15 mouse cellular contexts compared by ENCODE assay signal in the genomic region with DNA sequence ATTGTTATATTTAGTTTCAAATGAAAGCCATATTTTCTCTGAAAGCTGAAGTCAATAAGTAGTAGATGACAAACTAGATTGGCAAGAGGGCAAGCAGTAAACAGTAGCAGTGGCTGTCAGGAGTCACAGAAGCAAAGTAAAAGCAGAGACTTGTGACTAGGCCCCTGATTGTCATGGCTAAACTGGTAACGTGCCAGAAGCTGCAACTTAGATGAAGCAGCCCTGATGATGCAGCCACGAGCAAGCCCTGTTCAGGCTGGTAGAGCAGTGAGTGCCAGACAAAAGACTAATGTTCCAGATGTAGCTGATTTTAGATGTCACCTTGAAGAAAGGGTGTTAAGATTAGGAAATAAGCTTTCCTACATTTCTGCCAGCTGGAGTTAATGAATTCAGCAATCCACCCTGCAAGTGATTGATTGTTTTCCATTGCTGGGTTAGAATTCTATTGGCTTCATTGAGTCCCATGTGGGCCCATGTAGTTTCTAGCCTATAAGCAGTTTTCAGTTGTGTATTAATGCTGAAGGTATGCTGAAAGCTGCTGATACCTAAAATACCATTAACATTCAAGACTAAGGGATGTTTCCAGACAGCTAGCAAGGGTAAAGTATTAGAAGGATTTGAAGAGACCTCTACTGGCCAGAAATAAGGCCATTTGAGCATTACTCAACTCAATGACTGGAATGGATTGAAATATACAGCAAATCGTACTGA. TPM values are rescaled to one million over a fixed set of nuclear protein-coding genes. Genes with fewer than 3 reads are reported as not detected.
DNase-seq lines count a peak whose midpoint lies in the region; ATAC-seq and TF ChIP-seq lines count a peak whose summit lies in the region.
"Had no signal": no experiment of that assay in that cellular context is flagged by ENCODE, and none has a peak within 500 bp of the region (broad histone marks: within the 10 kb centered on the region; RNA-seq: fewer than 3 reads in every experiment).

No protein-coding gene starts in this region.

- H3K4me2 ChIP-seq in hindbrain, embryonic 14.5 days (replicated peaks) = no peak overlapping the region
- H3K4me2 ChIP-seq in hindbrain, embryonic 12.5 days (replicated peaks) = no peak overlapping the region
- no peak overlapping the region for H3K4me2 ChIP-seq in lung, postnatal 0 days (replicated peaks; ENCODE audit: low read depth, low read length)
- no peak overlapping the region for H3K4me2 ChIP-seq in myocyte (ENCODE audit: low read depth)
- H3K4me2 ChIP-seq: limb, embryonic 13.5 days; lung, embryonic 15.5 days had no signal

- no peak for ATAC-seq in hindbrain, embryonic 14.5 days (ENCODE audit: low FRiP score)
- ATAC-seq in hindbrain, embryonic 12.5 days (ENCODE audit: low FRiP score) = no peak
- no peak for ATAC-seq in lung, postnatal 0 days

- H3K9ac ChIP-seq in hindbrain, embryonic 14.5 days = no peak overlapping the region
- no peak overlapping the region for H3K9ac ChIP-seq in hindbrain, embryonic 12.5 days
- H3K9ac ChIP-seq in lung, postnatal 0 days (replicated peaks; ENCODE audit: low read depth) = no peak overlapping the region
- H3K9ac ChIP-seq: limb, embryonic 13.5 days; lung, embryonic 15.5 days had no signal

- 61% methylated on average over 3 of the region's 3 CpGs for WGBS in hindbrain, embryonic 14.5 days
- WGBS in hindbrain, embryonic 12.5 days = 71% methylated on average over 3 of the region's 3 CpGs
- 69% methylated on average over 3 of the region's 3 CpGs for WGBS in lung, postnatal 0 days

- no peak for TF ChIP-seq EP300 in lung, postnatal 0 days (IDR thresholded peaks at IDR 0.05)

- peaks cover 8% of the 10 kb centered on the region; the same call in 1 of the 2 replicates for H3K36me3 ChIP-seq in hindbrain, embryonic 14.5 days (replicated peaks; ENCODE audit: control insufficient read depth, insufficient read depth)
- H3K36me3 ChIP-seq in hindbrain, embryonic 12.5 days = peaks cover 6% of the 10 kb centered on the region
- H3K36me3 ChIP-seq in lung, postnatal 0 days (ENCODE audit: insufficient read depth, low read length) = no peaks in the 10 kb centered on the region
- H3K36me3 ChIP-seq in myocyte (ENCODE audit: control insufficient read depth, insufficient read depth) = no peaks in the 10 kb centered on the region

- peak; percentile 19 for DNase-seq in adrenal gland, postnatal 10 days
- no peak for DNase-seq in adrenal gland, adult 18-20 months (ENCODE audit: low spot score in 2 of 2)
- peak; percentile 29 for DNase-seq in hindbrain, embryonic 14.5 days (ENCODE audit: low spot score)
- no peak for DNase-seq in lung, postnatal 0 days (ENCODE audit: low spot score)
- DNase-seq in lung, postnatal 14 days = no peak
- no peak for DNase-seq in cerebellum, adult 9-10 months
- DNase-seq: cerebellum, postnatal 36 days; gastrocnemius, postnatal 10 days; kidney, adult 8-10 months; spleen, adult 18-20 months; thymus, postnatal 14 days had no signal

- peak; percentile 19; the same call in 1 of the 2 replicates for TF ChIP-seq CTCF in lung, postnatal 0 days (IDR thresholded peaks at IDR 0.05)

- peaks cover 12% of the 10 kb centered on the region for H3K4me1 ChIP-seq in hindbrain, embryonic 14.5 days (replicated peaks; ENCODE audit: control insufficient read depth, insufficient read depth, low read length)
- peaks cover 11% of the 10 kb centered on the region for H3K4me1 ChIP-seq in hindbrain, embryonic 12.5 days
- H3K4me1 ChIP-seq in lung, postnatal 0 days (ENCODE audit: insufficient read depth, low read depth, low read length) = peaks cover 6% of the 10 kb centered on the region; the same call in 1 of the 2 replicates

- no peak for TF ChIP-seq POLR2A in myocyte (IDR thresholded peaks at IDR 0.05; ENCODE audit: insufficient read length, low read depth)

- H3K27me3 ChIP-seq in hindbrain, embryonic 14.5 days (ENCODE audit: control insufficient read depth, insufficient read depth, low read length) = no peaks in the 10 kb centered on the region
- no peaks in the 10 kb centered on the region for H3K27me3 ChIP-seq in hindbrain, embryonic 12.5 days
- no peaks in the 10 kb centered on the region for H3K27me3 ChIP-seq in lung, postnatal 0 days (replicated peaks; ENCODE audit: insufficient read depth, low read length)
- no peaks in the 10 kb centered on the region for H3K27me3 ChIP-seq in myocyte (ENCODE audit: control insufficient read depth, insufficient read depth, insufficient read length)
- H3K27me3 ChIP-seq: limb, embryonic 13.5 days; lung, embryonic 15.5 days had no signal

- no peak overlapping the region for H3ac ChIP-seq in myocyte (ENCODE audit: control insufficient read depth, insufficient read length)

- H3K4me3 ChIP-seq in hindbrain, embryonic 14.5 days (replicated peaks; ENCODE audit: low read length) = no peak overlapping the region
- H3K4me3 ChIP-seq in hindbrain, embryonic 12.5 days = no peak overlapping the region
- H3K4me3 ChIP-seq in lung, postnatal 0 days (ENCODE audit: low read depth, low read length) = no peak overlapping the region
- H3K4me3 ChIP-seq in myocyte = no peak overlapping the region
- H3K4me3 ChIP-seq: limb, embryonic 13.5 days; lung, embryonic 15.5 days had no signal

- H3K9me3 ChIP-seq in hindbrain, embryonic 14.5 days (ENCODE audit: control insufficient read depth, low read length) = no peaks in the 10 kb centered on the region
- no peaks in the 10 kb centered on the region for H3K9me3 ChIP-seq in hindbrain, embryonic 12.5 days (replicated peaks)
- H3K9me3 ChIP-seq in lung, postnatal 0 days (ENCODE audit: low read length) = no peaks in the 10 kb centered on the region
- H3K9me3 ChIP-seq: limb, embryonic 13.5 days; lung, embryonic 15.5 days had no signal

- peak overlapping the region; percentile 47; the same call in 1 of the 2 replicates for H3K27ac ChIP-seq in hindbrain, embryonic 14.5 days
- H3K27ac ChIP-seq in hindbrain, embryonic 12.5 days = no peak overlapping the region
- no peak overlapping the region for H3K27ac ChIP-seq in lung, postnatal 0 days (ENCODE audit: low read length)
- H3K27ac ChIP-seq: limb, embryonic 13.5 days; lung, embryonic 15.5 days had no signal

- peaks cover 74% of the 10 kb centered on the region for H3K79me2 ChIP-seq in myocyte (ENCODE audit: control insufficient read depth, insufficient read depth)

TF ChIP-seq in myocyte, 11 proteins besides CTCF, POLR2A, EP300 and RAD21:
- TF ChIP-seq MYOG (IDR thresholded peaks at IDR 0.05; ENCODE audit: control insufficient read depth in 1 of 3, insufficient read depth in 1 of 3, insufficient read length in 2 of 3, low read depth in 2 of 3) = no peak
- TF ChIP-seq POLR2AphosphoS2 (IDR thresholded peaks at IDR 0.05; ENCODE audit: insufficient read length, low read depth) = no peak
- no peak for TF ChIP-seq E2F4 (IDR thresholded peaks at IDR 0.05; ENCODE audit: insufficient read depth)
- no peak for TF ChIP-seq MAX (IDR thresholded peaks at IDR 0.05; ENCODE audit: low read depth)
- no peak for TF ChIP-seq MYOD1 (IDR thresholded peaks at IDR 0.05; ENCODE audit: control insufficient read depth in 1 of 3, insufficient read length in 2 of 3, low read depth in 2 of 3)
- TF ChIP-seq USF1 (IDR thresholded peaks at IDR 0.05; ENCODE audit: low read depth) = no peak
- no peak for TF ChIP-seq TCF3 (IDR thresholded peaks at IDR 0.05; ENCODE audit: insufficient read length, low read depth)
- TF ChIP-seq CEBPB (IDR thresholded peaks at IDR 0.05; ENCODE audit: insufficient read depth, poor library complexity, severe bottlenecking) = 0 out of 2 replicates have a peak, but pooled peaks have one; percentile 4
TF ChIP-seq in myocyte: peak in this region for 1.

RNA-seq across cellular contexts. Expression of a gene that starts 5.2 kb away (rescaled TPM):
- 100 to 1,000 TPM; 110 to 120 TPM for total RNA-seq in adrenal gland, postnatal 10 days (2021)
- total RNA-seq in adrenal gland, adult 18-20 months (2021) = 100 to 1,000 TPM; 122 to 139 TPM
- 183 and 204 TPM in 2 replicates for polyA plus RNA-seq in hindbrain, embryonic 14.5 days (2014; fragmentation: Nextera tagmentation; extraction: Ambion mirVana)
- polyA plus RNA-seq in hindbrain, embryonic 12.5 days (2016; fragmentation: Nextera tagmentation; extraction: Ambion mirVana) = 151 and 156 TPM in 2 replicates
- polyA plus RNA-seq in lung, postnatal 0 days (2015; fragmentation: Nextera tagmentation; extraction: Ambion mirVana) = 68.0 and 79.1 TPM in 2 replicates
- polyA plus RNA-seq in myocyte (2012; fragmentation: generic; extraction: Trizol) = 22.7 TPM

RNA-seq across cellular contexts. Expression of a gene that starts 51.6 kb away (rescaled TPM):
- 10 to 100 TPM; 69.3 to 71.4 TPM for total RNA-seq in adrenal gland, postnatal 10 days (2021)
- total RNA-seq in adrenal gland, adult 18-20 months (2021) = 100 to 1,000 TPM; 157 to 164 TPM
- 72.6 and 80.7 TPM in 2 replicates for polyA plus RNA-seq in hindbrain, embryonic 14.5 days (2014; fragmentation: Nextera tagmentation; extraction: Ambion mirVana)
- polyA plus RNA-seq in hindbrain, embryonic 12.5 days (2016; fragmentation: Nextera tagmentation; extraction: Ambion mirVana) = 93.2 and 106 TPM in 2 replicates
- 83.5 and 86.8 TPM in 2 replicates for polyA plus RNA-seq in lung, postnatal 0 days (2015; fragmentation: Nextera tagmentation; extraction: Ambion mirVana)
- 42.4 TPM for polyA plus RNA-seq in myocyte (2012; fragmentation: generic; extraction: Trizol)

Comparison
In these comparisons a context has a peak if more than half of its experiments do, and no peak if none do; other contexts are left out.
1. DNase-seq: peak in adrenal gland, postnatal 10 days (single experiment) and hindbrain, embryonic 14.5 days (single experiment); none in adrenal gland, adult 18-20 months (0 of 2), lung, postnatal 0 days (single experiment), lung, postnatal 14 days (single experiment) and cerebellum, adult 9-10 months (single experiment).